Mouse (Mus musculus) limb, embryonic 11.5 days (tissue): ENCODE results near the gene Adam4. TPM values are rescaled to one million over a fixed set of nuclear protein-coding genes. Genes with fewer than 3 reads are reported as not detected.

Source experiments
- polyA plus RNA-seq: library from polyadenylated mRNA; unstranded; fragments of >200 nt; fragmentation: Nextera tagmentation; extraction: Ambion mirVana; gene quantifications from 2 replicates; pipeline ENCODE4 v1.2.1, GENCODE M21; 2014

The Adam4 gene
- polyA plus RNA-seq, 1 experiment from 2014 or later = 0.81 TPM

Other genes with a start within 250 kb of the Adam4 start
- gene Slc8a3, start 88.8 kb downstream of the Adam4 start, polyA plus RNA-seq = 0.84 and 0.91 TPM in 2 replicates
- gene Gm4787, start 42.5 kb downstream of the Adam4 start, polyA plus RNA-seq = 0.31 and 0.45 TPM in 2 replicates
- gene Cox16, start 63.2 kb upstream of the Adam4 start, polyA plus RNA-seq = 103 and 117 TPM in 2 replicates
- 32.7 and 39.4 TPM in 2 replicates for gene Gm20498, start 111.0 kb upstream of the Adam4 start, polyA plus RNA-seq
- 31.0 and 33.7 TPM in 2 replicates for gene Synj2bp, start 111.0 kb upstream of the Adam4 start, polyA plus RNA-seq
- gene Adam21, start 146.5 kb upstream of the Adam4 start, polyA plus RNA-seq = 0.24 and 0.32 TPM in 2 replicates
- 98.9 and 99.5 TPM in 2 replicates for gene Med6, start 173.1 kb upstream of the Adam4 start, polyA plus RNA-seq
- 0.35 and 0.54 TPM in 2 replicates for gene Ttc9, start 209.3 kb upstream of the Adam4 start, polyA plus RNA-seq